Mouse (Mus musculus) C2C12 (cell line): Measurements from ENCODE around the gene Proca1.

Experiments used
- CEBPB ChIP-seq: IDR thresholded peaks from one replicate; pipeline ENCODE4 v1.6.1; 2011; ENCODE audit warnings: low read depth, mild to moderate bottlenecking, control low read depth, moderate library complexity
- CTCF ChIP-seq: IDR thresholded peaks from one replicate; pipeline ENCODE4 v1.5.1; 2011; ENCODE audit not compliant: control insufficient read depth, insufficient read depth, insufficient read length
- FOSL1 ChIP-seq: IDR thresholded peaks from one replicate; pipeline ENCODE4 v1.8.0; 2011; ENCODE audit warnings: mild to moderate bottlenecking, low read length; ENCODE audit not compliant: poor library complexity, insufficient read depth, severe bottlenecking
- MAX ChIP-seq: IDR thresholded peaks from one replicate; pipeline ENCODE4 v1.6.1; 2011; ENCODE audit warnings: mild to moderate bottlenecking, control low read depth
- MYOG ChIP-seq: IDR thresholded peaks from one replicate; pipeline ENCODE4 v1.6.1; 2011; ENCODE audit not compliant: control insufficient read depth, insufficient read length; ENCODE audit errors: extremely low read depth
- USF1 ChIP-seq: IDR thresholded peaks from one replicate; pipeline ENCODE4 v1.6.1; 2011; ENCODE audit warnings: low read depth, mild to moderate bottlenecking, control low read depth, moderate library complexity

DNA sequence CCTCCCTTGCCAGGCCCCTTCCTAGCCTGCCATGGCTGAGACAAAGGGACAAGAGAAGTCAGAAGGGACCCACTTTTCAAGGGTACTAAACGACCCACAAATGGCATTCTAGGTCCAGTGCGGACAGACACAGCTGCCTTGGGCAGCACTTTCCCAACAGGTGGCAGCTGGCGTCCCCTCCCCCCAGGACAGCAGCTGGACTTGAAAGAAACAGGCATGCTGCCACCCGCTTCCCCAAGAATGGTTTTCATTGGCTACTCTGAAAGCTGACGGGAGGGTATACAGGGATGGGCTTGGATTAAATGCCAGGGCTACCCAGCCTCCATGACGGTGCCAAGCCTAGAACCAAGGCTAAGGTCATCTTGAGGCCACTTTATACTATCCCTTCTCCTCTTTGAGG is 30.7 kb upstream of the Proca1 start:
- TF ChIP-seq CTCF (no peak), MAX (no peak), USF1 (no peak), CEBPB (no peak), MYOG (peak; percentile 80), FOSL1 (no peak)
